Mouse (Mus musculus) CH12.LX (cell line): Measurements from ENCODE around the gene Spout1. TPM values are rescaled to one million over a fixed set of nuclear protein-coding genes. Genes with fewer than 3 reads are reported as not detected.

Experiments used
- DNase-seq: peaks from one replicate; pipeline ENCODE4 v3.0.0-alpha.2; 2013; ENCODE audit errors: extremely low read depth
- H3K27ac ChIP-seq: 2 replicates; pipeline ENCODE4 v1.5.1; 2012; ENCODE audit warnings: low read depth, mild to moderate bottlenecking, control low read depth, moderate library complexity; ENCODE audit not compliant: insufficient read depth
- H3K27me3 ChIP-seq: replicated peaks from 2 replicates; pipeline ENCODE3; 2012; ENCODE audit warnings: inconsistent platforms
- H3K36me3 ChIP-seq, 2 experiments: replicated peaks in 1 of 2; 2 replicates each; pipeline versions ENCODE3 to v1.6.1; 2012; ENCODE audit warnings: inconsistent platforms in 1 of 2, low read length in 1 of 2, mild to moderate bottlenecking in 1 of 2, mixed read lengths in 1 of 2, moderate library complexity in 1 of 2; ENCODE audit not compliant: control insufficient read depth in 1 of 2, insufficient read depth in 1 of 2
- H3K4me1 ChIP-seq, 2 experiments: 2 replicates each; pipeline ENCODE4 v1.6.1; 2012; ENCODE audit warnings: inconsistent platforms in 1 of 2, moderate library complexity in 1 of 2; ENCODE audit not compliant: insufficient read depth in 2 of 2, control insufficient read depth in 1 of 2
- H3K4me2 ChIP-seq: 2 replicates; pipeline ENCODE4 v1.6.1; 2012; ENCODE audit warnings: low read depth, mild to moderate bottlenecking, control low read depth; ENCODE audit not compliant: poor library complexity, insufficient read depth, severe bottlenecking
- H3K4me3 ChIP-seq, 3 experiments: fragments of 150-350 bp in 1 of 3; sonication (generic) in 1 of 3; replicated peaks in 1 of 3; 2 replicates each; pipeline versions ENCODE3 to v1.5.1; 2011 to 2012; ENCODE audit warnings: low read depth in 2 of 3, low read length in 2 of 3, mild to moderate bottlenecking in 2 of 3, moderate library complexity in 2 of 3, control low read depth in 1 of 3, improper control_type of control experiment in 1 of 3, inconsistent platforms in 1 of 3, mixed read lengths in 1 of 3; ENCODE audit not compliant: poor library complexity in 1 of 3
- H3K79me2 ChIP-seq: replicated peaks from 2 replicates; pipeline ENCODE4 v1.6.1; 2012; ENCODE audit warnings: mild to moderate bottlenecking, moderate library complexity; ENCODE audit not compliant: control insufficient read depth, poor library complexity, insufficient read depth, severe bottlenecking; ENCODE audit errors: extremely low read depth
- H3K9ac ChIP-seq: 2 replicates; pipeline ENCODE4 v1.6.1; 2012; ENCODE audit warnings: low read depth, mild to moderate bottlenecking, control low read depth, moderate library complexity; ENCODE audit not compliant: insufficient read depth
- H3K9me3 ChIP-seq: replicated peaks from 2 replicates; pipeline ENCODE3; 2012; ENCODE audit warnings: low read length, inconsistent platforms, mixed read lengths
- BHLHE40 ChIP-seq: IDR thresholded peaks from 2 replicates; pipeline ENCODE4 v1.6.1; 2011; ENCODE audit warnings: mild to moderate bottlenecking, low read depth, low read length, improper control_type of control experiment
- CHD1 ChIP-seq: IDR thresholded peaks from 2 replicates; pipeline ENCODE4 v1.6.1; 2012; ENCODE audit warnings: low read depth, low read length, improper control_type of control experiment, inconsistent platforms
- E2F4 ChIP-seq: IDR thresholded peaks from 2 replicates; pipeline ENCODE4 v1.6.1; 2011; ENCODE audit warnings: low read depth, low read length, improper control_type of control experiment; ENCODE audit not compliant: insufficient replicate concordance
- GABPA ChIP-seq: IDR thresholded peaks from 2 replicates; pipeline ENCODE4 v1.6.1; 2012; ENCODE audit warnings: low read depth, low read length, improper control_type of control experiment, inconsistent platforms; ENCODE audit not compliant: insufficient replicate concordance
- JUN ChIP-seq: IDR thresholded peaks from 2 replicates; pipeline ENCODE4 v1.6.1; 2011; ENCODE audit warnings: low read depth, mild to moderate bottlenecking, low read length, improper control_type of control experiment, moderate library complexity; ENCODE audit not compliant: insufficient read depth
- KAT2A ChIP-seq: IDR thresholded peaks from 2 replicates; pipeline ENCODE4 v1.6.1; 2012; ENCODE audit warnings: low read length, improper control_type of control experiment, inconsistent platforms; ENCODE audit not compliant: insufficient replicate concordance
- MAZ ChIP-seq: IDR thresholded peaks from 2 replicates; pipeline ENCODE4 v1.6.1; 2012; ENCODE audit warnings: low read depth, mild to moderate bottlenecking, inconsistent platforms, low read length, improper control_type of control experiment, moderate library complexity
- MXI1 ChIP-seq: IDR thresholded peaks from 2 replicates; pipeline ENCODE4 v1.6.1; 2011; ENCODE audit warnings: mild to moderate bottlenecking, low read depth, low read length, improper control_type of control experiment
- NELFE ChIP-seq: IDR thresholded peaks from 2 replicates; pipeline ENCODE4 v1.6.1; 2011; ENCODE audit warnings: low read depth, low read length, improper control_type of control experiment
- NRF1 ChIP-seq: IDR thresholded peaks from 2 replicates; pipeline ENCODE4 v1.6.1; 2014; ENCODE audit warnings: low read depth, mild to moderate bottlenecking, inconsistent platforms, low read length, improper control_type of control experiment, moderate library complexity
- POLR2AphosphoS2 ChIP-seq: IDR thresholded peaks from 2 replicates; pipeline ENCODE4 v1.6.1; 2011; ENCODE audit warnings: low read depth, low read length, improper control_type of control experiment
- RAD21 ChIP-seq: IDR thresholded peaks from 2 replicates; pipeline ENCODE4 v1.6.1; 2011; ENCODE audit warnings: low read depth, mild to moderate bottlenecking, low read length, improper control_type of control experiment, moderate library complexity
- SIN3A ChIP-seq: IDR thresholded peaks from 2 replicates; pipeline ENCODE4 v1.6.1; 2012; ENCODE audit warnings: low read length, improper control_type of control experiment, inconsistent platforms
- SMC3 ChIP-seq: IDR thresholded peaks from 2 replicates; pipeline ENCODE4 v1.6.1; 2011; ENCODE audit warnings: low read depth, low read length, improper control_type of control experiment
- TBP ChIP-seq: conservative IDR thresholded peaks from 2 replicates; pipeline ENCODE4 v1.6.1; 2011; ENCODE audit warnings: low read depth, low read length, improper control_type of control experiment
- TCF12 ChIP-seq: IDR thresholded peaks from 2 replicates; pipeline ENCODE4 v1.6.1; 2014; ENCODE audit warnings: low read depth, mild to moderate bottlenecking, inconsistent platforms, low read length, improper control_type of control experiment
- UBTF ChIP-seq: IDR thresholded peaks from 2 replicates; pipeline ENCODE4 v1.6.1; 2012; ENCODE audit warnings: low read depth, mild to moderate bottlenecking, inconsistent platforms, low read length, improper control_type of control experiment, moderate library complexity
- ZC3H11A ChIP-seq: IDR thresholded peaks from 2 replicates; pipeline ENCODE4 v1.6.1; 2012; ENCODE audit warnings: low read depth, mild to moderate bottlenecking, inconsistent platforms, low read length, improper control_type of control experiment
- ZKSCAN1 ChIP-seq: IDR thresholded peaks from 2 replicates; pipeline ENCODE4 v1.6.1; 2012; ENCODE audit warnings: low read depth, inconsistent platforms, low read length, improper control_type of control experiment, borderline replicate concordance
- ZNF384 ChIP-seq: IDR thresholded peaks from 2 replicates; pipeline ENCODE4 v1.6.1; 2012; ENCODE audit warnings: low read depth, low read length, improper control_type of control experiment, inconsistent platforms
- dilution Hi-C: fragments of 300-500 bp; cut with MboI; formaldehyde crosslinking; loops from 2 replicates; pipeline ENCODE4 v1.14.3; 2020; ENCODE audit warnings: low sequenced_read_pairs; ENCODE audit not compliant: extremely low pct_unique_long_range_greater_than_20kb, extremely low pct_ligation_motif_present
- in situ Hi-C: fragments of 300-500 bp; cut with MboI; formaldehyde crosslinking; loops from 3 replicates; pipeline ENCODE4 v1.14.3; 2019; ENCODE audit warnings: low sequenced_read_pairs, low pct_ligation_motif_present, low pct_unique_long_range_greater_than_20kb, mixed read lengths
- polyA plus RNA-seq: library from polyadenylated mRNA; unstranded; fragments of >175 nt; gene quantifications from 2 replicates; pipeline ENCODE4 v1.2.1, GENCODE M21; 2012; ENCODE audit warnings: low read depth; ENCODE audit not compliant: insufficient read length
- total RNA-seq, 2 experiments: library from RNA; depleted of rRNA; stranded (reverse); fragments of 300-350 nt in 1 of 2; fragments of >200 nt in 1 of 2; gene quantifications; 2 replicates each; pipeline ENCODE4 v1.2.3; 2012 to 2014

The Spout1 gene
- total and polyA plus RNA-seq, 3 experiments, result 38.4 to 62.3 (median 49.2) TPM

GRCm38 (mm10) chr2:30215493-30215892 is 37.2 kb upstream of the Spout1 start:
- dilution Hi-C loops (no loop called here), in situ Hi-C loops (no loop called here)
- H3K27ac ChIP-seq, result no peak overlapping the region
- DNase-seq, result no peak
- H3K79me2 ChIP-seq, result no peaks in the 10 kb centered on the region
- no peaks in the 10 kb centered on the region for H3K36me3 ChIP-seq
- no peaks in the 10 kb centered on the region for H3K27me3 ChIP-seq
- peaks cover 0 to 4% of the 10 kb centered on the region in 2 experiments; a peak in 1 of 4 replicates for H3K4me1 ChIP-seq
- no peak overlapping the region for H3K4me2 ChIP-seq
- TF ChIP-seq UBTF (no peak), E2F4 (no peak), ZC3H11A (no peak), TCF12 (no peak), ZKSCAN1 (no peak)
- H3K9me3 ChIP-seq, result no peaks in the 10 kb centered on the region
- H3K4me3 ChIP-seq, result no peak overlapping the region
- no peak overlapping the region for H3K9ac ChIP-seq

GRCm38 (mm10) chr2:30214745-30215144 is 36.5 kb upstream of the Spout1 start:
- TF ChIP-seq GABPA (no peak), BHLHE40 (no peak), KAT2A (no peak), TBP (no peak), NRF1 (no peak), SIN3A (no peak), MXI1 (no peak), POLR2AphosphoS2 (no peak), TCF12 (no peak), JUN (no peak), NELFE (no peak), ZNF384 (no peak), CHD1 (no peak), MAZ (no peak), RAD21 (no peak), SMC3 (no peak)
- dilution Hi-C loops, result no loop called here

More at GRCm38 (mm10) chr2:30214745-30215144, 36.5 kb upstream of the Spout1 start:
- no peak overlapping the region for H3K27ac ChIP-seq
- H3K4me2 ChIP-seq, result no peak overlapping the region
- no peaks in the 10 kb centered on the region for H3K27me3 ChIP-seq
- no peaks in the 10 kb centered on the region for H3K9me3 ChIP-seq
- in situ Hi-C loops, result no loop called here
- H3K79me2 ChIP-seq, result no peaks in the 10 kb centered on the region
- H3K9ac ChIP-seq, result no peak overlapping the region
- H3K4me1 ChIP-seq, result peaks cover 0 to 4% of the 10 kb centered on the region in 2 experiments; a peak in 1 of 4 replicates
- no peaks in the 10 kb centered on the region for H3K36me3 ChIP-seq
- DNase-seq, result no peak
- H3K4me3 ChIP-seq, result no peak overlapping the region
